8 mouse cellular contexts compared by ENCODE assay signal in genomic region chr10:5554941-5555340, GRCm38 (mm10). TPM values are rescaled to one million over a fixed set of nuclear protein-coding genes. Genes with fewer than 3 reads are reported as not detected.
DNase-seq lines count a peak whose midpoint lies in the region; ATAC-seq and TF ChIP-seq lines count a peak whose summit lies in the region.

No protein-coding gene starts in this region.

- H3K79me2 ChIP-seq in heart, adult 2 months (replicated peaks; ENCODE audit: control insufficient read depth, insufficient read depth, low read length) = no peaks in the 10 kb centered on the region

- TF ChIP-seq CTCF in heart, adult 2 months (IDR thresholded peaks at IDR 0.05) = peak; percentile 79
- TF ChIP-seq CTCF in stomach, postnatal 0 days (IDR thresholded peaks at IDR 0.05; ENCODE audit: low read depth) = peak; percentile 66

- no peak overlapping the region for H3K27ac ChIP-seq in heart, adult 2 months
- H3K27ac ChIP-seq in stomach, postnatal 0 days (replicated peaks) = no peak overlapping the region

- H3K9me3 ChIP-seq in stomach, postnatal 0 days (ENCODE audit: control insufficient read depth, low read length) = no peaks in the 10 kb centered on the region

- H3K4me2 ChIP-seq in stomach, postnatal 0 days (replicated peaks; ENCODE audit: low read depth) = no peak overlapping the region

- TF ChIP-seq POLR2A in heart, adult 2 months (IDR thresholded peaks at IDR 0.05; ENCODE audit: insufficient read depth, low read depth, low read length) = no peak

- no peaks in the 10 kb centered on the region for H3K27me3 ChIP-seq in heart, adult 2 months (ENCODE audit: control insufficient read depth, insufficient read depth, low read length)
- no peaks in the 10 kb centered on the region for H3K27me3 ChIP-seq in stomach, postnatal 0 days (ENCODE audit: control insufficient read depth, insufficient read depth, low read length)

- 21% methylated on average over 5 of the region's 5 CpGs for WGBS in heart, adult 2 months
- 21% methylated on average over 5 of the region's 5 CpGs for whole genome bisulfite sequencing in stomach, postnatal 0 days

- DNase-seq in heart, adult 2 months = peak in 1 of 2 experiments; percentile 27
- no peak for DNase-seq in heart, postnatal 36 days
- peak; percentile 2 for DNase-seq in ovary, postnatal 14 days (ENCODE audit: low spot score)
- no peak for DNase-seq in ovary, postnatal 36 days (ENCODE audit: low spot score)
- peak; percentile 51 for DNase-seq in cerebellum, adult 11 months
- peak; percentile 19 to 30 for DNase-seq in layer of hippocampus, postnatal 10 days (ENCODE audit: low spot score in 2 of 2)
- no peak for DNase-seq in stomach, postnatal 0 days (ENCODE audit: low spot score)
- DNase-seq in ovary, adult 18-20 months (ENCODE audit: low spot score) = no peak

- no peaks in the 10 kb centered on the region for H3K4me1 ChIP-seq in heart, adult 2 months (ENCODE audit: control insufficient read depth, insufficient read depth, low read length)
- no peaks in the 10 kb centered on the region for H3K4me1 ChIP-seq in stomach, postnatal 0 days (replicated peaks; ENCODE audit: control insufficient read depth, insufficient read depth)

- TF ChIP-seq EP300 in heart, adult 2 months (IDR thresholded peaks at IDR 0.05; ENCODE audit: insufficient read depth, low read depth, low read length) = no peak
- no peak for TF ChIP-seq EP300 in stomach, postnatal 0 days (optimal IDR thresholded peaks at IDR 0.05)

- H3K4me3 ChIP-seq in heart, adult 2 months = no peak overlapping the region
- H3K4me3 ChIP-seq in stomach, postnatal 0 days (ENCODE audit: low read depth, low read length) = no peak overlapping the region

- H3K9ac ChIP-seq in heart, adult 2 months (ENCODE audit: low read depth, low read length) = no peak overlapping the region
- no peak overlapping the region for H3K9ac ChIP-seq in stomach, postnatal 0 days (ENCODE audit: low read length)

- intact Hi-C loops in heart, adult 2 months (cut with DNase I) = loop anchor here (1.0 to 5.0 kb wide), 5 partner anchors 37 to 77 kb away; partner anchors contain the start of gene Myct1
- intact Hi-C loops in heart, postnatal 36 days (cut with DNase I) = loop anchor here (2.0 to 10.0 kb wide), 5 partner anchors 42 to 240 kb away; no protein-coding TSS in a partner anchor

- ATAC-seq in stomach, postnatal 0 days (ENCODE audit: low FRiP score, low TSS enrichment) = 0 out of 2 replicates have a peak, but pooled peaks have one; percentile 64

- H3K36me3 ChIP-seq in heart, adult 2 months (ENCODE audit: control insufficient read depth, insufficient read depth, low read length) = no peaks in the 10 kb centered on the region
- H3K36me3 ChIP-seq in stomach, postnatal 0 days (ENCODE audit: control insufficient read depth, insufficient read depth, low read length) = no peaks in the 10 kb centered on the region

RNA-seq across cellular contexts. Expression of gene Syne1, which starts 3.7 kb away (rescaled TPM):
- total RNA-seq in heart, adult 2 months (2021) = 10 to 100 TPM; 53.6 to 66.6 TPM
- 29.0 and 42.6 TPM in 2 replicates for polyA plus RNA-seq in heart, adult 2 months (2012; rRNA removed)
- 10 to 100 TPM; 56.2 to 61.6 TPM for total RNA-seq in heart, postnatal 36 days (2021)
- total RNA-seq in layer of hippocampus, postnatal 10 days (2021) = 100 to 1,000 TPM; 126 to 137 TPM
- 3.2 and 3.6 TPM in 2 replicates for polyA plus RNA-seq in stomach, postnatal 0 days (2015; fragmentation: Nextera tagmentation; extraction: Ambion mirVana)

RNA-seq across cellular contexts. Expression of gene Myct1, which starts 38.6 kb away (rescaled TPM):
- 10 to 100 TPM in 1 of 2 experiments, 1 to 10 TPM in 1; 8.4 to 12.8 TPM for total RNA-seq in heart, adult 2 months (2021)
- polyA plus RNA-seq in heart, adult 2 months (2012; rRNA removed) = 8.2 and 12.5 TPM in 2 replicates
- total RNA-seq in heart, postnatal 36 days (2021) = 10 to 100 TPM; 12.3 to 18.9 TPM
- total RNA-seq in layer of hippocampus, postnatal 10 days (2021) = 1 to 10 TPM; 1.0 to 1.3 TPM
- 2.4 and 2.6 TPM in 2 replicates for polyA plus RNA-seq in stomach, postnatal 0 days (2015; fragmentation: Nextera tagmentation; extraction: Ambion mirVana)

Comparison
In these comparisons a context has a peak if more than half of its experiments do, and no peak if none do; other contexts are left out.
1. DNase-seq: peak in ovary, postnatal 14 days (single experiment), cerebellum, adult 11 months (single experiment) and layer of hippocampus, postnatal 10 days (2 of 2); none in heart, postnatal 36 days (0 of 2), ovary, postnatal 36 days (single experiment), stomach, postnatal 0 days (single experiment) and ovary, adult 18-20 months (single experiment).
2. RNA of gene Myct1, which starts 38.6 kb away (total RNA-seq): 12.3 to 18.9 TPM in heart, postnatal 36 days and 8.4 to 12.8 TPM in heart, adult 2 months; 1.0 to 1.3 TPM in layer of hippocampus, postnatal 10 days; every median in the first group is over 4 times any median in the second.